Mouse (Mus musculus): Measurements from ENCODE around the gene Kirrel2. TPM values are rescaled to one million over a fixed set of nuclear protein-coding genes. Genes with fewer than 3 reads are reported as not detected.
A peak's percentile ranks its signal among the peaks of the same experiment; 100 is the strongest.

Gene Kirrel2
- polyA plus RNA-seq, 1 experiment from 2014 or later, result not detected

GRCm38 (mm10) chr7:30423071-30423641 is 34.3 kb downstream of the Kirrel2 start:
- H3K4me1 ChIP-seq (ENCODE audit: insufficient read depth), result 0 out of 2 replicates have a peak, but pooled peaks cover 3% of the 10 kb centered on the region
- ATAC-seq (ENCODE audit: insufficient read depth) (no peak), DNase-seq (peak; percentile 39)
- H3K9ac ChIP-seq, result peak overlapping the region; percentile 55
- peaks cover 10% of the 10 kb centered on the region; the same call in 1 of the 2 replicates for H3K36me3 ChIP-seq (ENCODE audit: insufficient read depth)
- no peaks in the 10 kb centered on the region; the same call in 1 of the 2 replicates for H3K9me3 ChIP-seq (ENCODE audit: low read depth, low read length)
- no peak for TF ChIP-seq CTCF (IDR thresholded peaks at IDR 0.05; ENCODE audit: low read depth)
- H3K27ac ChIP-seq (ENCODE audit: low read depth), result no peak overlapping the region; the same call in 1 of the 2 replicates
- 36% methylated on average over 23 of the region's 23 CpGs for WGBS
- peak overlapping the region; percentile 56 for H3K4me3 ChIP-seq (ENCODE audit: low read depth, low read length)
- peak overlapping the region; percentile 93 for H3K4me2 ChIP-seq
- H3K27me3 ChIP-seq (ENCODE audit: insufficient read depth, low read length), result 0 out of 2 replicates have a peak, but pooled peaks cover 3% of the 10 kb centered on the region

GRCm38 (mm10) chr7:30422560-30422959 is 34.9 kb downstream of the Kirrel2 start:
- ATAC-seq (ENCODE audit: insufficient read depth) (peak; percentile 44), DNase-seq (no peak)
- Histone ChIP-seq H3K4me2 (peak overlapping the region; percentile 93), H3K4me1 (ENCODE audit: insufficient read depth) (0 out of 2 replicates have a peak, but pooled peaks cover 3% of the 10 kb centered on the region), H3K27ac (ENCODE audit: low read depth) (peak overlapping the region; percentile 61), H3K9me3 (ENCODE audit: low read depth, low read length) (no peaks in the 10 kb centered on the region; the same call in 1 of the 2 replicates), H3K9ac (peak overlapping the region; percentile 55), H3K4me3 (ENCODE audit: low read depth, low read length) (peak overlapping the region; percentile 56), H3K36me3 (ENCODE audit: insufficient read depth) (peaks cover 10% of the 10 kb centered on the region; the same call in 1 of the 2 replicates), H3K27me3 (ENCODE audit: insufficient read depth, low read length) (0 out of 2 replicates have a peak, but pooled peaks cover 3% of the 10 kb centered on the region)
- no peak for TF ChIP-seq CTCF (IDR thresholded peaks at IDR 0.05; ENCODE audit: low read depth)
- WGBS, result 9% methylated on average over 9 of the region's 9 CpGs

GRCm38 (mm10) chr7:30421890-30422435 is 35.5 kb downstream of the Kirrel2 start:
- Histone ChIP-seq H3K27ac (ENCODE audit: low read depth) (peak overlapping the region; percentile 69; the same call in 1 of the 2 replicates), H3K9me3 (ENCODE audit: low read depth, low read length) (no peaks in the 10 kb centered on the region; the same call in 1 of the 2 replicates), H3K36me3 (ENCODE audit: insufficient read depth) (peaks cover 4% of the 10 kb centered on the region; the same call in 1 of the 2 replicates), H3K9ac (peak overlapping the region; percentile 55), H3K4me2 (peak overlapping the region; percentile 93), H3K4me1 (ENCODE audit: insufficient read depth) (0 out of 2 replicates have a peak, but pooled peaks cover 3% of the 10 kb centered on the region), H3K4me3 (ENCODE audit: low read depth, low read length) (peak overlapping the region; percentile 56), H3K27me3 (ENCODE audit: insufficient read depth, low read length) (0 out of 2 replicates have a peak, but pooled peaks cover 3% of the 10 kb centered on the region)
- DNase-seq (peak; percentile 93), ATAC-seq (ENCODE audit: insufficient read depth) (peak; percentile 78)
- TF ChIP-seq CTCF (IDR thresholded peaks at IDR 0.05; ENCODE audit: low read depth), result no peak
- under 1% methylated on average over 45 of the region's 45 CpGs for WGBS

- Histone ChIP-seq H3K4me1 (ENCODE audit: insufficient read depth) (0 out of 2 replicates have a peak, but pooled peaks cover 3% of the 10 kb centered on the region), H3K36me3 (ENCODE audit: insufficient read depth) (no peaks in the 10 kb centered on the region; the same call in 1 of the 2 replicates), H3K9ac (peak within 1 kb of the TSS; percentile 55), H3K27ac (ENCODE audit: low read depth) (peak within 1 kb of the TSS; percentile 69), H3K9me3 (ENCODE audit: low read depth, low read length) (no peaks in the 10 kb centered on the region; the same call in 1 of the 2 replicates), H3K4me3 (ENCODE audit: low read depth, low read length) (peak within 1 kb of the TSS; percentile 56), H3K4me2 (peak within 1 kb of the TSS; percentile 93), H3K27me3 (ENCODE audit: insufficient read depth, low read length) (0 out of 2 replicates have a peak, but pooled peaks cover 3% of the 10 kb centered on the region)
- TF ChIP-seq CTCF (IDR thresholded peaks at IDR 0.05; ENCODE audit: low read depth), result no peak
- DNase-seq (peak; percentile 71), ATAC-seq (ENCODE audit: insufficient read depth) (peak; percentile 39; the same call in 1 of the 2 replicates)
- 9% methylated on average over 31 of the region's 31 CpGs for WGBS
These were observed 36.2 kb downstream of the Kirrel2 start, which contains the start of gene Nfkbid for GRCm38 (mm10) chr7:30421175-30421889. TSS of gene Nfkbid (plus strand) at chr7:30421732.

- H3K27me3 ChIP-seq (ENCODE audit: insufficient read depth, low read length), result 0 out of 2 replicates have a peak, but pooled peaks cover 3% of the 10 kb centered on the region
- ATAC-seq (ENCODE audit: insufficient read depth), result no peak
- H3K4me2 ChIP-seq, result no peak overlapping the region
- no peaks in the 10 kb centered on the region; the same call in 1 of the 2 replicates for H3K9me3 ChIP-seq (ENCODE audit: low read depth, low read length)
- TF ChIP-seq CTCF (IDR thresholded peaks at IDR 0.05; ENCODE audit: low read depth), result no peak
- no peak overlapping the region for H3K27ac ChIP-seq (ENCODE audit: low read depth)
- 68% methylated on average over 3 of the region's 3 CpGs for WGBS
- H3K4me3 ChIP-seq (ENCODE audit: low read depth, low read length), result no peak overlapping the region
- H3K4me1 ChIP-seq (ENCODE audit: insufficient read depth), result 0 out of 2 replicates have a peak, but pooled peaks cover 3% of the 10 kb centered on the region
- DNase-seq, result no peak
- no peaks in the 10 kb centered on the region; the same call in 1 of the 2 replicates for H3K36me3 ChIP-seq (ENCODE audit: insufficient read depth)
- H3K9ac ChIP-seq, result no peak overlapping the region
These were observed 36.8 kb downstream of the Kirrel2 start for GRCm38 (mm10) chr7:30420673-30421072.

GRCm38 (mm10) chr7:30419561-30420499 is 37.7 kb downstream of the Kirrel2 start, which contains the start of gene Hcst:
TSS of gene Hcst (minus strand) at chr7:30419854.
- Histone ChIP-seq H3K9ac (no peak within 1 kb of the TSS), H3K27ac (ENCODE audit: low read depth) (no peak within 1 kb of the TSS), H3K27me3 (ENCODE audit: insufficient read depth, low read length) (0 out of 2 replicates have a peak, but pooled peaks cover 3% of the 10 kb centered on the region), H3K9me3 (ENCODE audit: low read depth, low read length) (no peaks in the 10 kb centered on the region; the same call in 1 of the 2 replicates), H3K4me1 (ENCODE audit: insufficient read depth) (0 out of 2 replicates have a peak, but pooled peaks cover 3% of the 10 kb centered on the region), H3K4me3 (ENCODE audit: low read depth, low read length) (no peak within 1 kb of the TSS), H3K4me2 (no peak within 1 kb of the TSS), H3K36me3 (ENCODE audit: insufficient read depth) (no peaks in the 10 kb centered on the region; the same call in 1 of the 2 replicates)
- 59% methylated on average over 10 of the region's 10 CpGs for WGBS
- DNase-seq (no peak), ATAC-seq (ENCODE audit: insufficient read depth) (no peak)
- TF ChIP-seq CTCF (IDR thresholded peaks at IDR 0.05; ENCODE audit: low read depth), result no peak
